Mouse (Mus musculus) spleen, adult 12 weeks (tissue): ENCODE data around the gene Aldh3b3.
"Not testable (repeated sequence)": the region's sequence is repeated elsewhere in the genome, so short reads cannot be mapped to it uniquely, and the experiment has no call there.

Experiments used
- DNase-seq: peaks from one replicate; pipeline ENCODE4 v3.0.0; 2022; ENCODE audit warnings: low spot score

The Aldh3b3 gene

DNA sequence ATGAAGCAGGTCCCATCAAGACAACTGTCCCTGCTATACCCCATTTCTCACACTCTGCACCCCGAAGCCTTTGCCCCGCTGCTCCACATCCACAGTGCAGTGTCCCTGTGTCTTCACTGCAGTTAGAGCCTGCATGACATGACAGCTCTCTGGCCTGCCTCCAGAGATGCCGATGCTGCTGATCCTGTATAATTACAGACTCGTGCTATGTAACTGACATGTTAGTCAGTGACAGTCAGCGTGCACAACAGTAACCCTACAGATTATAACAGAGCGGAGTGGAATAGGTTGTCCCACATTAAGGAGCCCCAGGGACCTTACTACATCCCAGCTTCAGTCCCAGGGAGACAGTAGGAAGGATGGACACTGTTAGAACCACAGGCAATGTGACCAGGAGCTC is 16.2 kb downstream of the Aldh3b3 start:
- DNase-seq = not testable (repeated sequence)

DNA sequence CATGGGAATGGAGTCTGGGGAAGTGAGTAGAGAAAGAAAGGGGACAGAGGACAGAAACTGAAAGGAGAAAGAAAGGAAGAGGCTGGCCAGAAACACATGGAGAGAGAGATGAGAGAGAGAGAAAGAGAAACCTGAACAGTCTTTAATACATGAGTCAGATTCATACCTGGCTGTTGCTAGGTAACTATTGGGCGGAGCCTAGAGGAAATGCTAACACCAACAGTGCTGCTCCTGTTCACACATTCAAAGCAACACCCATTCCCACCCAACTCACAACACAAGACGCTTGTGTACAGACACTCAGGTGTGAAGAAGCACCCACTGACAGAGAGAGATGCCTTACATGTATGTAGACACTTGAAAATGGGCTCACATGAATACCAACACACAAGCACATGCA is 17.4 kb downstream of the Aldh3b3 start:
- no peak for DNase-seq

- peak; percentile 71 for DNase-seq
These were observed 21.9 kb downstream of the Aldh3b3 start for GRCm38 (mm10) chr19:3980309-3980708.

- no peak for DNase-seq
These were observed 22.5 kb downstream of the Aldh3b3 start for GRCm38 (mm10) chr19:3980917-3981316.

GRCm38 (mm10) chr19:3983527-3984200 is 25.2 kb downstream of the Aldh3b3 start:
- no peak for DNase-seq

- DNase-seq = no peak
These were observed 26.8 kb downstream of the Aldh3b3 start for GRCm38 (mm10) chr19:3985261-3985681.

- peak; percentile 19 for DNase-seq
These were observed 27.9 kb downstream of the Aldh3b3 start, which contains the start of gene Acy3 for GRCm38 (mm10) chr19:3986334-3986733. Acy3 (plus strand) TSS chr19:3986570.

- DNase-seq = no peak
These were observed 29.6 kb downstream of the Aldh3b3 start for GRCm38 (mm10) chr19:3988066-3988465.

DNA sequence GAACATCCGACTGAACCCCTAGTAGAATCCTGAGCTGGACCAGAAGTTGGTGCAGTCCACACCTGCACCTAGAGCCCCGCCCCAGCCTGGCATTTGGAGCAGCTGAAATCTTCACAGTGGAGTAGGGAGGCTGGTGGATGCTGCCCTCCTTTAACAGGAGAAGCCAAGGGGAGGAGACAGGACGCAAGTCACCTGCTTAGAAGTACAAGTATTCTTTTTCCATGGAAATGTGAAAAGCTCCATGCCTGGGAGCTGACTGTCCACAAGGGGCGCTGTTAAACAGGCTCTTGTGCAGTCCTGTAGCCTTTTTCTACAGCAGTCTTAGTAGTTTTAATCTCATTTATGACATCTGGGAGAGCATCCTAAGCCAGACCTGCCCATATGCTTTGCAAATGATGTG is 30.3 kb downstream of the Aldh3b3 start:
- no peak for DNase-seq

GRCm38 (mm10) chr19:3990804-3991203 is 32.4 kb downstream of the Aldh3b3 start:
- DNase-seq = no peak

DNA sequence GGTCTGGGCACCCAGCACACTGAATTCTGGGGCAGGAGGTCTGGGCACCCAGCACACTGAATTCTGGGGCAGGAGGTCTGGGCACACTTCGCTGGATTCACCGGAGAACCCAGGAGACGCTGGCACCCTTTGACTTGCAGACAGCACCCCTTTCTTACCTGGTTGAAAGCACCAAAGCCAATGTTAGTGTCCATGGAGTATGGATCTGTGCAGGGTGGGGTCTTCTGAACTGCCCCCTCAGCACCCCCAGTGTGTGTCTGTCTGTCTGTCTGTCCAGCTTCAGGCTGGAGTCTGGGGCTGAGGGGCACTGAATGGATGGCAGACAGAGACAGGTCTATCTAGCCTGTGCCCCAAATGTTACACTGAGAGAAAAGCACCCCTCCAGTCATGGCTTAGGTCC is 33.1 kb downstream of the Aldh3b3 start:
- DNase-seq = no peak

DNA sequence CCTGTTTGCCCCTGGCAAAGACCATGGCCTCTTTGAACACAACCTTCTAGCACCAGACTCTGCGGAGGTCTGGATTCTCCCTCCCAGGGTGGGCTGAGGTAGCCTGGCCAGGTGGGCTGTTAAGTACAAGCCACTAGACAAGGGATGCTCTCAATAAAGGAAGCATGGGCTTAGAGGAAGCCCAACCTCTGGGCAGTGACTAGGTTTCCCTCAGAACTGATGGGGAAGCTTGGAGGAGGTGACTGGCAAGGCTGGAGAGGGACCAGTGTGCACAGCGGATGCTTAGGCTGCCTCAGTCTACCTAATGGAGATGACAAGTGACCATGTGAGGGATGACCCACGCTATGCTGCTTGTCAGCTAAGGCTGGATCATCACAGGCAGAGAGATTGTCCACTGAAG is 33.5 kb downstream of the Aldh3b3 start:
- no peak for DNase-seq

DNA sequence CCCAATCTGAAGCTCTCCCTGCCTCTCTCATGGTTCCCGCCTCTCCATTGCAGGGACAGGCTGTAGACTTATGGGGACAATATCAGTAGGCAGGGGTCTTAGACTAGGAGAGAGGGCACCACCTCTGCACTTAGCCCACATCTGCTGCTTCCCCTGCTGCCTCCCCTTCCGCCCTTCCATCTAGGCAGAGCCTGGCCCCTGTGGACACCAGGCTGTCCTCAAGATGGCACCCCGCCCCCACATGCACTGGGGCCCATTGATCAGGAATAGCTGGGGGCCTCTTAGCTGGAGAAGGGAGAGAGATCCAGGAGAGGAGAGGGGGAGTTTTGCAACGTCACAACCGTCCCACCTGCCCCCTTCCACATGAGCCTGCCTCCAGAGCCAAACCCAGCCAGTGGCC is 34.0 kb downstream of the Aldh3b3 start, which contains the start of gene Tbx10:
Gene Tbx10 (plus strand): TSS at position 337 of the 400 bp plus-strand sequence.
- DNase-seq = no peak

- no peak for DNase-seq
These were observed 36.5 kb downstream of the Aldh3b3 start for GRCm38 (mm10) chr19:3994932-3995331.

- DNase-seq = no peak
These were observed 37.1 kb downstream of the Aldh3b3 start for GRCm38 (mm10) chr19:3995505-3995904.

DNA sequence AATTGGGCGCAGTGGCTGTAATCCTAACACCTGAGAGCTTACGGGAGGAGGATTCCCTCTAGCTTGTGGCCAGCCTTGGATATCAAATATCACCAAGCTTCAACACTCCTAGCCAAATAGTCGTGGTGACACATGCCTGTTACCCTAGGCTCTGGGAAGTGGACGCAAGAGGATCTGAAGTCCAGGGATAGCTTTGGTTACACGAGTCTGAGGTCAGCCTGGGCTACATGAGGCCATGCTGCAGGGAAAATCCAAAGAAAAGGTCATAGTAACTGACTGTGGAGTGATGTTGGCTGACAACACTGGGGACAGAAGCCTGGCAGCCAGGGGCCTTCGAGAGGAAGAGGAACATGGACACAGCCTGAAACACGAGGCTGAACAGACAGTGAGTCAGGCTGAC is 37.7 kb downstream of the Aldh3b3 start:
- DNase-seq = no peak

GRCm38 (mm10) chr19:3996747-3997146 is 38.3 kb downstream of the Aldh3b3 start:
- no peak for DNase-seq

GRCm38 (mm10) chr19:3997231-3997630 is 38.8 kb downstream of the Aldh3b3 start:
- no peak for DNase-seq

DNA sequence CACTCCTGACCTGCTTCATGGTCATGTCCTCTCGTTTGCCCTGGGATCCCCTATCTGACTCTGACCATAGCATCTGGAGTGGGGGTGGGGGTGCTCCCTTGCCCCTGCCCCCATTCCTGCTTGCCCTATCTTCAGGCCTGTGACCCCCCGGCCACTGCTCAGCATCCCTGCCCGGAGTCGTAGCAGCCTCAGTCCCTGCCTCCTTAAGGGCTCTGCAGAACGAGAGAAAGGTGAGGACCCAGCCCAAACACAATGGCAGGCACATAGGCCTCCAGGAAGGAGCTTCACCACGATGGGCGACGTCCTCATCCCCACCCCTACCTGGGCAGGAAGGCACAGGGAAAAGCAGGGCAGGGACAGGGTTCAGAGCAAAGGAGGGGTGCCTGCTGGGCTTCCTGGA is 39.9 kb downstream of the Aldh3b3 start:
- no peak for DNase-seq

GRCm38 (mm10) chr19:3999121-3999730 is 40.8 kb downstream of the Aldh3b3 start:
- DNase-seq = no peak

- DNase-seq = peak; percentile 97
These were observed 41.9 kb downstream of the Aldh3b3 start, which contains the start of the genes Nudt8 and Gm49405 for GRCm38 (mm10) chr19:4000119-4000900. Nudt8 (plus strand) TSS chr19:4000580. Gm49405 (plus strand) TSS chr19:4000626.

DNA sequence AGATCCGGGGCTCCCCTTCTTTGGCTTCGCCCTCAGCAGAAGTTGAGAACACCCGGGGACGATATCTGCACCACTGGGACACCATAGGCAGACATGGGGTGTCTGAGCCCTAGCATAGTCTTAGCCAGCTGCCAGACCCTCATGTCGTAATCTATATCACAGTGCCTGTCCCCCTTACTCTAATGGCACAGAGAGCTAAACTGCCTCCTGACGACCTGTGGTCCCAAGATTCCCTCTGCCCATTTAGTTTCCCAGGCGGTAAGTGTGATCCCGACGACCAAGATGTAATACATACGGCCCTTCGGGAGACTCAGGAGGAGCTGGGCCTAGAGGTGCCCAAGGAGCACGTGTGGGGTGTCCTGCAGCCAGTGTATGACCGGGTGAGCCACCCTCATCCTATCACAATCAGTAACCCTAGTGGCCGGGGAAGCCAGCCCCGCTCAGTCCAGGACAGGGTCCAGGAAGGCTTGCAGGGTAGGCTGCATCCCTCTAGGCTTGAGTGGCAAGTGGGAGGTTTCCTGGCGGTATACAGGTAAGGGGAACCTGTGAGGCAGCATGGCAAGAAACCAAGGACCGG is 42.6 kb downstream of the Aldh3b3 start:
- DNase-seq = no peak
